Mouse (Mus musculus): ENCODE data around the gene Socs3. TPM values are rescaled to one million over a fixed set of nuclear protein-coding genes. Genes with fewer than 3 reads are reported as not detected.

The Socs3 gene
- total and polyA plus RNA-seq, 3 experiments, result 0.96 to 1.9 TPM; not detected in 1

DNA sequence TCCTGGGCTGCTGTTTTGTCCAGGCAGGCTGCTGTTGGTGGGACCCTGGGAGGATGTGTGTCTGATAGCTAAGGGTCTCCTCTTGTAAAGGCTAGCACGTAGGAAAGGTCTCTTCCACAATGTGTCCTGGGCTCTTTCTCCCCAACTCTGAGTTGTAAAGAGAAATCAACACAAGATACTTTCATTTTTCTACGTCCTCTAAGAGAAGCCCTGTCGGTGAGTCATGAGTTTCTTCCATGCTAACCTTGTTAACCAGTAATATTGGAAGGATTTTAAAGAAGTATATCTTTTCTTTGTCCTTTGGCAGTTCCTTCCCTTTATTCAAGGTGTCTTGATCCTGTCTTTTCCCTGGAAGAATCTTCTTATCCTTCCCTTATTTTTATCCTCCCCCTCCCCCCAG, 25.8 kb upstream of the Socs3 start:
- peaks cover 0 to 23% of the 10 kb centered on the region in 2 experiments for H3K36me3 ChIP-seq (ENCODE audit: control insufficient read depth in 1 of 2, insufficient read depth in 2 of 2, low read length in 2 of 2)
- peaks cover 3 to 33% of the 10 kb centered on the region in 2 experiments for H3K4me1 ChIP-seq (ENCODE audit: control insufficient read depth in 1 of 2, insufficient read depth in 2 of 2, low read length in 2 of 2)
- no peak overlapping the region for H3K9ac ChIP-seq (ENCODE audit: control insufficient read depth, low read depth, low read length, poor library complexity, severe bottlenecking)
- H3K79me2 ChIP-seq (ENCODE audit: control insufficient read depth, insufficient read depth, low read length, poor library complexity), result peaks cover 58% of the 10 kb centered on the region
- no peak for TF ChIP-seq BHLHE40 (IDR thresholded peaks at IDR 0.05; ENCODE audit: borderline replicate concordance, low read depth, low read length)
- TF ChIP-seq CHD1 (IDR thresholded peaks at IDR 0.05; ENCODE audit: low read depth, low read length), result no peak
- TF ChIP-seq TAL1 (IDR thresholded peaks at IDR 0.05; ENCODE audit: low read length), result no peak
- TF ChIP-seq POLR2AphosphoS2 (IDR thresholded peaks at IDR 0.05; ENCODE audit: low read length), result no peak
- no peak for TF ChIP-seq POLR2A (IDR thresholded peaks at IDR 0.05; ENCODE audit: control insufficient read depth in 1 of 2, insufficient read depth in 1 of 2, low read depth in 1 of 2, low read length in 2 of 2, poor library complexity in 1 of 2)
- no peaks in the 10 kb centered on the region for H3K27me3 ChIP-seq (ENCODE audit: control insufficient read depth in 1 of 2, insufficient read depth in 2 of 2, low read length in 2 of 2)
- DNase-seq (ENCODE audit: low read depth, low spot score), result no peak
- no peaks in the 10 kb centered on the region for H3K9me3 ChIP-seq (replicated peaks; ENCODE audit: insufficient read depth, low read length)
- H3K4me3 ChIP-seq (ENCODE audit: control insufficient read depth in 1 of 2, insufficient read depth in 1 of 2, low read depth in 2 of 2, low read length in 2 of 2), result no peak overlapping the region
- H3K27ac ChIP-seq (ENCODE audit: control insufficient read depth, low read depth, low read length), result no peak overlapping the region

DNA sequence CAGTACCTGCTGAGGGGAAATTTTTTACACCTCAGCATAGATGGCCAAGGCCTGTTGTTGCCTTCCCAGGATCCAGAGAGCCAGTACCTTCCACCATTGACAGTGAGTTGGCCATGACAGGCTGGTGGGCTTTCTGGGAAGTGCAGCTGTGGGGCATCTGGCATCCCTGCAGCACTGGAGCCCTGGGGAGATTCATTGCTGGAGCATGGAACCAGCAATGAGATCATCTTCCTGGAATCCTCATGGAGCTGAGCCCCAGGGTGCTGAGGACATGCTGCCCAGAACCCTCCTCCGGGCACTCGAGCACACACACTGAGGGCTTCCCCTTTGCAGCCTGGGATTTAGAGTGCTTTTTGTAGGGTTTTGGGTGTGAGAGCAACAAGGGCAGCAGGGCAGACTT, 25.4 kb upstream of the Socs3 start:
- peaks cover 0 to 21% of the 10 kb centered on the region in 2 experiments for H3K36me3 ChIP-seq (ENCODE audit: control insufficient read depth in 1 of 2, insufficient read depth in 2 of 2, low read length in 2 of 2)
- TF ChIP-seq NRF1 (IDR thresholded peaks at IDR 0.05; ENCODE audit: insufficient read depth, low read depth, low read length, poor library complexity, severe bottlenecking) (no peak), POLR2A (IDR thresholded peaks at IDR 0.05; ENCODE audit: control insufficient read depth in 1 of 2, insufficient read depth in 1 of 2, low read depth in 1 of 2, low read length in 2 of 2, poor library complexity in 1 of 2) (0 out of 4 replicates have a peak, but pooled peaks of 1 of the 2 experiments have one; percentile 20)
- H3K9me3 ChIP-seq (replicated peaks; ENCODE audit: insufficient read depth, low read length), result no peaks in the 10 kb centered on the region
- peaks cover 3 to 34% of the 10 kb centered on the region in 2 experiments for H3K4me1 ChIP-seq (ENCODE audit: control insufficient read depth in 1 of 2, insufficient read depth in 2 of 2, low read length in 2 of 2)
- no peak overlapping the region for H3K27ac ChIP-seq (ENCODE audit: control insufficient read depth, low read depth, low read length)
- no peak for DNase-seq (ENCODE audit: low read depth, low spot score)
- no peak overlapping the region for H3K9ac ChIP-seq (ENCODE audit: control insufficient read depth, low read depth, low read length, poor library complexity, severe bottlenecking)
- H3K79me2 ChIP-seq (ENCODE audit: control insufficient read depth, insufficient read depth, low read length, poor library complexity), result peaks cover 62% of the 10 kb centered on the region
- no peaks in the 10 kb centered on the region for H3K27me3 ChIP-seq (ENCODE audit: control insufficient read depth in 1 of 2, insufficient read depth in 2 of 2, low read length in 2 of 2)
- H3K4me3 ChIP-seq (ENCODE audit: control insufficient read depth in 1 of 2, insufficient read depth in 1 of 2, low read depth in 2 of 2, low read length in 2 of 2), result no peak overlapping the region

DNA sequence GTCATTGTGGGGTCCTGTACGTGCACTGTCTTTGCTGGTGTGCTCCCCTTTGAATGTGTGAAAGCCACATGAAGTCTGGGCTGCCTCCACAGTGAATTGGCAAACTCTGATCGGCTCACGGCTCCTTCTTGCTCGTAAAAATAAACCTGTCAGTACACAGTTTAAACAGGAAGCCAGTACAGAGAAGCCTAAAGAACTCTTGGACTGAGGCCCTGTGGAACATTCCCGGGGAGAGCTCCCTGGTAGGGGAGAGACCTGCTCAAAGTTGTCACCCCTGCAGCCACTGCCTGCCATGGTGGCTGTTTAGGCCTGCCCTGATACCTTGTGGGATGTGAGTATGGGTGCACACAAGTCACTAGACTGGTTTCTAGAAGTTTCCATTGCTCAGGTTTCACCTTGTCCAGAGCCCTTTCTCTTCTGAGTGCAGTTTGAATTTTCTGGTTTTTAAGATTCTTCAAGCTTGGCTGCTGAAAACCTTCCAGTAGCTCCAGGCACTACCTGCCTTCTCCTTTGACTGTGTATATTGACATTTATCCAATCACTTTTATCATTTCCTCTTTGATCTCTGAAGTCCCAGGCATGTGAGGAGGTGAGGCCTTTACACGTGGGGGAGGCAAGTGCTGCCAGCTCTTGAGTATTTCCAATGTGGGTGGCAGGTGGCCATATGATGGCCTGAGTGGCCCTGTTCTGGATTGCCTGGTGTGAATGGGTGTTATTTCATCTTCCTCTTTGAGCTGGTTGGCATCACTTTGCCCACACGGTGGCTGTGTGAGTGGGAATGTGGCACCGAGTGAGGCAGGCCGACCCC, 24.6 kb upstream of the Socs3 start:
- H3K9me3 ChIP-seq (replicated peaks; ENCODE audit: insufficient read depth, low read length), result no peaks in the 10 kb centered on the region
- no peak for DNase-seq (ENCODE audit: low read depth, low spot score)
- H3K9ac ChIP-seq (ENCODE audit: control insufficient read depth, low read depth, low read length, poor library complexity, severe bottlenecking), result peak overlapping the region; percentile 5; the same call in 1 of the 2 replicates
- no peak overlapping the region for H3K4me3 ChIP-seq (ENCODE audit: control insufficient read depth in 1 of 2, insufficient read depth in 1 of 2, low read depth in 2 of 2, low read length in 2 of 2)
- peaks cover 70% of the 10 kb centered on the region for H3K79me2 ChIP-seq (ENCODE audit: control insufficient read depth, insufficient read depth, low read length, poor library complexity)
- TF ChIP-seq ELF1 (IDR thresholded peaks at IDR 0.05; ENCODE audit: low read depth, low read length), result no peak
- TF ChIP-seq MAFK (IDR thresholded peaks at IDR 0.05; ENCODE audit: borderline replicate concordance, low read depth, low read length), result no peak
- TF ChIP-seq TBP (IDR thresholded peaks at IDR 0.05; ENCODE audit: low read depth, low read length), result no peak
- no peak for TF ChIP-seq RCOR1 (IDR thresholded peaks at IDR 0.05; ENCODE audit: low read depth, low read length)
- no peak for TF ChIP-seq MXI1 (IDR thresholded peaks at IDR 0.05; ENCODE audit: low read depth, low read length)
- no peak overlapping the region for H3K27ac ChIP-seq (ENCODE audit: control insufficient read depth, low read depth, low read length)
- no peaks in the 10 kb centered on the region for H3K27me3 ChIP-seq (ENCODE audit: control insufficient read depth in 1 of 2, insufficient read depth in 2 of 2, low read length in 2 of 2)
- H3K36me3 ChIP-seq (ENCODE audit: control insufficient read depth in 1 of 2, insufficient read depth in 2 of 2, low read length in 2 of 2), result peaks cover 0 to 29% of the 10 kb centered on the region in 2 experiments
- peaks cover 8 to 41% of the 10 kb centered on the region in 2 experiments for H3K4me1 ChIP-seq (ENCODE audit: control insufficient read depth in 1 of 2, insufficient read depth in 2 of 2, low read length in 2 of 2)
